Mouse (Mus musculus) thymus, postnatal 25 days (tissue): ENCODE results near the gene Plekha8.
A peak's percentile ranks its signal among the peaks of the same experiment; 100 is the strongest.

ENCODE experiments used
- DNase-seq: peaks from one replicate; pipeline ENCODE4 v3.0.0; 2022

The Plekha8 gene

DNA sequence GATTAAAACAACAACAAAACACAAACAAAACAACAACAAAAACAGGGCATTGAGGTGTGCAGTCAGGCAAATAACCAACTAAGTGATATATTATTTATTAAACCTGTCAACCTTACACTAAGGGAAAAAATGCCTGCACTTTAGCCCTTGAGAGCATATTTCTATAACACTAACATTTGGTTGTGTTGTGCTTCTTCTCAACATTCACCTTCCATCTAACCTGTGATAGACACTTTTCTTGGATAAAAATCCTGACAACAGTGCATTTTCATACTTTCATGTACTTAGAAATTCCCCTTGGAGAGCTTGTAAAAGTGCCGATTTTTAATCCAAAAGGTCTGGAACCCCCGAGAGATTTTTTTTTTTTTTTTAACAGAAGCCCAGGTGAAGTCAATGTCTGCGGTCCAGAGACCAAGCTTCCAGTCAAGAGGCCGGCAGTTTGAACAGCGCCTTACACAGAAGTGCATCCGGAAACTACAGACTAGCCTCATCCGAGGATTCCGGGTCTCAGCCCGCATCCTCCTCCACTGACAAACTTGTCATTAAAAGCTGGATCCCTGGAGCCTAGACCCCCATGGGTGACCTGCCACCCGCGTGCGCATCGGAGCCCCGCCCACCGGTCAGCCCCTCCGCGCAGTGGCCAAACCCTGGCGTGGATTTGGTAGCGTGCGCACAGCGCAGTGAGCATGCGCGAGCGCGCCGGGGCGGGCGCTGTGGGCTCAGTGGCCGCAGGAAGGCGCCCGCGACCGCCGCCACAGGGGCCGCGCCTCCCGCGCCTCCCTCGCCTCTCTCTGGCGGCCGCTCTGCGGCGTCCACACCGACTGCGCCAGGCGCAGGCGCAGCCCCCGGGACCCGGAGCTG is at the start of gene Plekha8:
Plekha8 (plus strand) TSS at position 643 of the 861 bp plus-strand sequence.
- DNase-seq = peak; percentile 84

DNA sequence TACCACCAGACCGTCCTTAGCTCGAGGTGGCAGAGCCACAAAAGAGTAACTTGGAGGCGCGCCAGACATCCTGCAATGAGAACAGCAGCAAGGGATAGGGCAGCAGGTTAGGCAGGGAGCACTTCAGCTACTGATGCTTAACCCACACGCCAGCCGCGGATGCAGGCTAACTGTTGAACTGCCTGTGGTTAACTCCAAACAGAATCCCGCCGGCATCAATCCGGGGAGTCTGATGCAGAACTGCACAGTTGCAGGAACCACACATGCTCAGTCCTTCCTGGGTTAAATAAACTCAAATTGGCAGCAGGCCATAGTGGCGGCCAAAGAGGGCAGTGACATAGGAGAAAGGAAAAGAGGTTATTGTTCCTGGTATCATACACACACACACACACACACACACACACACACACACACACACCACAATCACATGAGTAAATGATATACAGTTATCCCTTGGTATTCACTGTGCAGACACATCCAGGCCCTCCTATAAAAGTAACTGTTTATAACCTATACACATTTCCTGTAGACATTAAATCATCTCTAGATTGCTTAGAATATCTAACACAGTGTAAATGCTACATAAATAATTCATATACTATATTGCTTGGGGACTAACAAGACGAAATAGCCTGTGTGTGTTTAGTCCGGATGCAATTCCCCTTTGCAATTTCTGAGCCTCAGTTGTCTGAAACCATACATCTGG is 46.4 kb upstream of the Plekha8 start:
- no peak for DNase-seq

DNA sequence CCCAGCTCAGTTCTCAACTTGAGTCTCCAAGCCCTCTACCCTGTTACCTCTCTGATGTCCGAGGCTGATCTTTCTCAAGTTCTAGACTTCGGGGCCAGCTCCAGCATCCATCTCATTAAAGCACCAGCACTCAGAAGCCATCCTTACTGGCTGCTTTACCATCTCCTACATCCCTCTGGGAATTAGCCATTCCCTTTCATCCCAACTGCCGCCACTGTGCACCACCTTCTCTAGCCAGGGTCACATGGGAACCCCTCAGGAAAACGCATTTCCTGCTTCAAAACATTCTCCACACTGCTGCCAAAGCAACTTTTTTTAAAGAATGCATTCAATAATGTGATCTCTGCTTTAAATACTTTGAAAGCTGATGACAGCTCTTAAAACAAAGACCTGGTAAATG is 45.6 kb upstream of the Plekha8 start:
- DNase-seq = no peak

DNA sequence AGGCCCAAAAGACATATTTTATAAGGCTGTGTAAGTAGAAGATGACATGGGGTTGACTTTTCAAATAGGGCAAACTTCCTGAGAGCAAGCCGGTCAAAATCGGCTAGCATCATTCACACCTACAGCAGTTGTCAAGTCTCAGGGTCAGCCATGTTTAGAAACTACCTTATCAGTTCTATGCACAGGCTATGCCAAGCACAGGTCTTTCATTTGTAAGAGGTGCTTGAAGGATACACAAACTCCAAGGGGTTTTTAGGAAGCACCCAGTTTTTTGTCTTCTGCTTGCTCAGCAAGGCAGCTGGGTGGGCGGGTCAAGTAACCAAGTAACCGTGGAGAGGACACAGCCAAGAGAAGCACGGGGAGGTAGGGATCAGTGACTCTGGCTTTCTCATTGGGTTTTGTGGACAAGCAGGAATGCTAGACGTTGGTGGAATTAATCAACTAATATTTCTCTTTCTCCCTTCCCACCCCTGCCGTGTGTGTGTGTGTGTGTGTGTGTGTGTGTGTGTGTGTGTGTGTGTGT is 44.0 kb upstream of the Plekha8 start:
- no peak for DNase-seq

DNA sequence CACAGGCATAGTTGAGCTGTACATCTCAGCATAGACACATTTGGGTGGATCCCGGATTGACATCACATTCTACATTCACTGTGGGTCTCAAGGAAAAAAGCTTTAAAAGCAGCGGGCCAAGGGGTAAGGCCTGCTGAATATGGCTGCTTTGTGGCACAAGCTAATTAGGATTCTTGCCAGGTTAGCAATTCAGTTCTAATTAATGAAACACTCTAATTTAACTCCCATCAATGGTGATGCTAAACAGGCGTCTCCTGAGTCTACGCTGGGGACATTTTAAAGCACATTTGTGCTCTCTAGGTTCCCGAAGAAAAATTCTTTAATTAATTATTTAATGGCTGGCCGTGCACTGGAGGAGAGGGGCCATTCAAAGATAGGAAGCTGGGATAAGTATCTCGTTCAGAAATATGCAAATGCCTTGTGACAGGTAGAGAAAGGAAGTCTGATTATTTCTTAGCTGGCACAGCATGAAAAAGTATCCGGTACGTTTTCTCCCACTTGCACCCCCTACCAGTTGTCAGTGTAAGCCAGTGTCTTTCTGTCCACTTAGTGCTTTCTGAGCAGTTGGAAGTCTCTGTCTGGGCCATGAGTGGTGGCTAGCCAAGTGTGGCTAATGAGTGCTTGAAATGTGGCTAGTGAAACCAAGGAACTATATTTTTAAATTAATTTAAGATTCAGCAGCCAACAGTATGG is 42.0 kb upstream of the Plekha8 start:
- no peak for DNase-seq

DNA sequence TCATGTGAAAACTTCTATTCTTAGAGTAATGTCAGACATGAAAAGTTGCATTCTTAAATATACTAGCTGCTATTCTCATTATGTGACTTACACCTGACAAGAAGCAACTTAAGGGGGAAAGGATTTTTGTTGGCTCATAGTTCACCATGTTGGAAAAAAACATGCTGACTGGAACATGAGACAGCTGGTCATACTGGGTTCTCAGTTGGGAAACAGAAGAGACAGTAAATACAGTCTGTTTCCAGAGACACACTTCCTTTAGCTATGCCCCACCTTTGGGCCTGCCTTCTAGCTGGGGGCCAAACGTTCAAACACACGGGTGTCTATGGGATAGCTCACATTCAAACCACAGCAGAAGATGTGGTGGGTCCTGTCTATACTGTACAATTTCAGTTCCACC is 41.3 kb upstream of the Plekha8 start:
- no peak for DNase-seq

DNA sequence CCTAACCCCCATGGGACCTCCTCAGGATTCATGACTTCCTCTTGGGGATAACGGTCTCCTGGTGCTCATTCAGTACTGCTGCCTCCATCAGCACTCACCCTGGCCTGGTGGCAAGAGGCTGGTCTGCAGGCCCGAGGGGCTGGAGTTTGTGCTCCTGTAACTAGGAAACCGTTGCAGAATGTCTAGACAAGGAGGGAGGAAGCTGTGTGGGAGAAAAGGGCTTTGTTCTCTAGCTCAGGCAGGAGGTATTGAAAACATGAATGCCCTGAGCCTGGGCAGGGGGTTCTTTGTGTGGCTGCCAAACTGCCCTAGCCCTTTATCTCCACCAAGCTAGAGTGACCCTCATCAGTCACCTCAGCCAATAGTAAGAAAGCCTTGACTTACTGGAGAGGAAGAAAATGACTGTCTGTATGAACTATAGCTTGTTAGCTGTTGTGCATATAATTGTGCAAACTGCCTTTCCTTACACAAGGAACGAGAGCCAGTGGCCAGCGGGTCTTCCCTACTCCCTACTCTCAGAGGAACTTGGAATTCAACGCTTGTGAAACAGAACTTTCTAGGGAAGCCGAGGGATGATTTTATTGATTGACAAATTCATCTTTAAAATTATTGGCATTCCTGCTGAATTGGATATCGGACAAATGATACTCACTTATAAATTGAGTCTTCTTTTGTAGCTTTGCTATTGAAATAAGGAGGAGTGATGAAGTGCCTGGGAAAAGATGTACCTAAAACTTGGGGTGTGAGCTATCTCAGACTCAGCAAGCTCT is 40.4 kb upstream of the Plekha8 start:
- DNase-seq = no peak

DNA sequence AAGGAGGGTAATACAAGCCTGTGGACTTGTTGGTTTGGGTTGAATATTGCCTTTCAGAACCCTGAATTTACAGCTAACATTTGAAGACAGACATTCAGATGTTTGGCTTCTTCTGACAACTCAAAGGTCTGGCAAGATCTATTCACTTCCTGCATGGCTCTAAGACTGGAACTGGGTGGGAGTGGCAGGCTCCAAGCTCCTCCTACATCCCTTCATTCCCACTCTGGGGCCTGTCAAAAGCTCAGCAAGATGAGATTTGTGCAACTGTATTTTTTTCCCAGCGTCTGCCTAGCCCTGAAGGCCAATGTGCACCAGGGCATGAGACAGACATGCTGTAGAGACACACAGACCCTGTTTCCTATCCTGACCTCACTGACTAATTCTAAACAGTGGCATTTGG is 39.1 kb upstream of the Plekha8 start:
- no peak for DNase-seq

DNA sequence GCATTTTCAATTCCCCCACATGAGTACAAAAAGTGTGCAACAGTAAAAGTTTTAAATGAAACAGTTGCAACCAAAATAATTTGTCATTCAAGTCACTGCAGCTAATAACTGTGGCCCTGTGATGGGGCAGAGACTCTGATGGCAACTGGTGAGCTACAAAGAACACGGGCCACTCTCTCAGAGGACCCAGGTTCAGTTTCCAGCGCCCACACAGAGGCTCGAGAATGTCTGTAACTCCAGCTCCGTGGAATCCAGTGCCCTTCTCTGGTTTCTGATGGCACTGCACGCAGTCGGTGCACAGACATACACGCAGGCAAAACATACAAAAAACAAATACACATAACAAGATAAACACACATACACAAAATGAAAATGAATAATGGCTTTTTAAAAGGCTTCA is 37.2 kb upstream of the Plekha8 start:
- DNase-seq = no peak

DNA sequence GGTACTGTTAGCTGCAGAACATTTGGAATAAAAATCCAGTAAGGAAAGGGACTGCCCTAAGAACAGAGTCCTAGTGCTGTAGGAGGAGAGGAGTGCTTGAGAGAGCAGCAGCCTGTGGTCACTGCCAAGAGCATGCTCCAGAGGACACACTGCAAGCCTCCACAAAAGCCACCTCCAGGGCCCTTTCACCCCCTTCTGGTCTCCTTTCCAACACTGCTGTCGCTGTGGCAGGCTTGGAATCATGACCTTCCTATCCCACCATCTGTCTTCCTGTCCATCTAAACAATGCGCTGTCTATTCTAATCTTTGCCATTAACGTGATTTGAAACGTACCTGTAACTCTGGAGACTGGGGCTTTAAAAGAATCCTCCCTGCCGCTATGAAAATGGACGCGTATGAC is 36.4 kb upstream of the Plekha8 start:
- no peak for DNase-seq

DNA sequence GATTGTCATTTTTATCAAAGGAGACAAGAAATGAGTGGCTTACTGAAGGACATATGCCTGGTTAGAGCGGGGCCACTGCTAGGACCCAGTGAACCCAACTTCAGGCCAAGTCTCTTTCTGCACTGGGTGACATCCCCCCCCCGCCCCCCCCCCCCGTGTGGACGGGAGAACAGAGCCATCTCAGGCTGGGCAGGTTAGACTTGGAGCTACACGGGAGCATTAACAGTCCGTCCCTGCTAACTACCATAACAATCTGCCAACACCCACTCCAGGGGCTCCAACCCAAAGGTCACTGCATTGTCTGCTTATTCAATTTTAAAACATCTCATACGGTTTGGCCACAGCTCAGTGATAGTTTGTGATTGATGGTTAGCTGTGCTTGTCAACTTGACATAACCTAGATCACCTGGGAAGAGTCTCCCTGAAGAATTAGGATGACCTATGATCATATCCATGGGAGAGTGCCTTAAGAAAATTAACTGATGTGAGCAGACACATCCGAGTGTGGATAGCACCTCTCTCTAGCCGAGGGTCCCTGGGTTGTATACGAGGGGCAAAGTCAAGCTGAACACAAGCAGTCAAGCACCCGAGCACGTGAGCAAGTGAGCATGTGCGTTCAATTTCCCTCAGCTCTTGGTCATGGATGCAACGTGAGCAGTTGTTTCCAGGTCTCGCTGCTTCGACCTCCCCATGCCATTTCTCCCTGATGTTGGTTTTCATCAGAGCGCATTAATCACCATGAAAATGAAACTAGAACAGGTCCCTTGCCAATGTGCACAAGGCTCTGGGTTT is 32.7 kb upstream of the Plekha8 start:
- DNase-seq = no peak

DNA sequence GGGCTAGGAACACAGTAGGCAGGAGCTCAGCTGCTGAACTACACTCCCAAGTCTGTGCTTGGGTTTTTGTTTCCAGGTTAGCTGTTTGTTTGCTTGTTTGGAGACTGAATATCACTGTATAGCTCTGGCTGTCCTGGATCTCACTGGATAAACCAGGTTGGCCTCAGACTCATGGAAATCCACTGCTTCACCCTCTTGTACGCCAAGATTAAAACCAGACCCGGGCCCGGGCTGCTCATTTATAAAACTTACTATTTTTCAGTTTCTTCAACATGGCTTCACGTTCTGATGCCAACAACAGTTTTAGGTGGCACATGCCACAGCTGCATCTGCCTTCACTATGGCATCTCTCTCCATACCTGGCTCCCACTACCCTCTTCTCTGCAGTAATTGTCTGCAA is 31.4 kb upstream of the Plekha8 start:
- no peak for DNase-seq

DNA sequence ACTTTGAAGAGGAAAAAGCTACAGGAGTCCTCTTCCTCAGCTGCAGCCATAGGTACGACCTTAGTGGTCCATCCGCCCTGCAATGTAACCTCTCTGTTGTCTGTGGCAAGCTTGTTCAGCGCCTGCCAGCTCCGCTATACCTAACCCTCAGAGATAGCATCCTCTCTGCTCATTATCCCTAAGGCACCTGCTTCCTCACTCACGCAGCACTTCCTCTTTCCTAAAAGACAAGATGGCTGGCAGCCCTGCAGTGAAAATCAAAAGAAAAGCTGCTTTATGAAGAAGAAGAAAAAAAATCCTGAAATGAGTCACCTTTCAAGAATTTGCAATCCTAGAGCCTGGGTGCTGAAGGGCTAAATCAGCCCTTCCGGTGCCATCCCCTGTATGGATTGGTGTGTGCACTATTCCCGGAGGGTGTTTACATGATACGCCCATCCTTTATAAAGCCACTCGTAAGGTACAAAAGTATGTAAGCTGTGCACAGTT is 30.4 kb upstream of the Plekha8 start:
- DNase-seq = no peak

DNA sequence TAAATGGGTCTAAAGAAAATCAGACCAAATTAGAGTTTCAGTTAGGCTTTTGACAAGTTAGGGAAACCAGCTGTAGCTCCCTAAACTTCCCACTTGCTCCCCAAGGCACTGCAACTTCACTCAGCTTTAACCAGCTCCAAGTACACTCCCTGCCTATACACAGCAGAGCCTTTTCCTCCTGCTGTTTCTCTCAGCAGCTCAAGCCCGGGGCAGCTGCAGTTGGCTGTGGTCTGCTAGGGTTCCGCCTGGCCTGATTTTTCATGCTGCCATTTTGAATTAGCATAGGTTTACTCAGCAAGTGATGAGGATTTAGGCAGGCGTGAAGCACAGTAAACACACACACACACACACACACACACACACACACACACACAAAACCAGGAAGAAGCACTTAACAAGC is 29.9 kb upstream of the Plekha8 start:
- DNase-seq = no peak

DNA sequence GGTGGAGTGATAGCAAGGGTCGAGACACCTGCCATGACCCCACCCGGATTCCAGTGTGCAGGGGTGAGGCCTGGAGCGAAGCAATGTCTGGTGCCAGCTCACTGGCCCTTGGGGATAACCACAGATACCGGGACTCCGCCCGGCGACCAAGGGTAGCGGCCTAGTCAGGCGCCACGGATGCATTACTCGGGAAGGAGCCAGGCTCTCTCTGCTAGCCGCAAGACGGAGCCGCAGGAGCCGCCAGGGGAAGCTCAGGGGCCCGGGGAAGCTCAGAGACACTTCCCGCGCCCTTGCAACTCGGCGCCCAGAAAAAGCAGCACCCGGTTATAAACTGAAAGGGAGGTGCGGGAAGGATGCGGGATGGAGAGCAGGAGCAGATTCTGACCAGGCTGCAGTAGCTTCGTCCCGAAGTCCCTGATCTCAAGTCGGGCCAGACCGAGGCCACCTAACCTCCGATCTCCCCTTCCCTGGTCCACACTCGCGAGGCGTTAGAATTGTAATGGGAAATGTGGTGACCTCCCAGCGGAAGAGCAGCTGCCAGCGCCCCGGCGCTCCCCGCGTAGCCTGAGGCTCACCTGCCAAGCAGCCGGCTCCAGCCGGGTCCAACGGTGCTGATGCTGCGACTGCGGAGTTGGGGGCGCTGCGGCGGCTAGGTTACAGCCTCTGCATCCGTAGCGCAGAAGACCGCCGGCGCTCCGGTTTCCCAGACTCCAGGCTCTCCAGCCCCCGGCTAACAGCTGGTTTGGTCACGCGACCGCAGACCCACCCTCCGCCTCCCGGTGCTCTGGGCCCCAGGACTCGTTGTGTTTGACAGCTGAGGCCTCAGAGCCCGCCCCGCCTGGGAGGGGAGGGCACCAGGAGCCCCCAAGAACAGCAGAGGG is 29.0 kb upstream of the Plekha8 start, which contains the start of gene Scrn1:
Scrn1 (minus strand) TSS at position 825 of the 881 bp plus-strand sequence.
- peak; percentile 36 for DNase-seq

DNA sequence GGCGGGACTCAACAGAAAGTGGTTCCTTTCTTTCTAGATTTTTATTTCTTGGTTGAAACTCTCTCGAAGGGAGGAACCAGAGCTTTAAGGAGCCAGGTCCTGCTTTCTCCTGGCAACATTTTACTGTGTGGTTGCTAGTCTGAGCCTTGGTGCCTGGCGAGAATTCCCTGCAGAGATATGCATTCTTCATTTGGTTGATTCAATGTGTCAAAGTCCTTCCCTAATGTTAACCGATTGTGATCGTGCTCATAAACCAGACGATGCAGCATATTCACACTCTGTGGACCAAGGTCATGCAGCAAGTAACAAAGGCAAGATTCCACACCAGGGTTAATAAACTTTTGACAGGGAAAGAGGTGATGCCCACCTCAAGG is 28.4 kb upstream of the Plekha8 start:
- DNase-seq = no peak

DNA sequence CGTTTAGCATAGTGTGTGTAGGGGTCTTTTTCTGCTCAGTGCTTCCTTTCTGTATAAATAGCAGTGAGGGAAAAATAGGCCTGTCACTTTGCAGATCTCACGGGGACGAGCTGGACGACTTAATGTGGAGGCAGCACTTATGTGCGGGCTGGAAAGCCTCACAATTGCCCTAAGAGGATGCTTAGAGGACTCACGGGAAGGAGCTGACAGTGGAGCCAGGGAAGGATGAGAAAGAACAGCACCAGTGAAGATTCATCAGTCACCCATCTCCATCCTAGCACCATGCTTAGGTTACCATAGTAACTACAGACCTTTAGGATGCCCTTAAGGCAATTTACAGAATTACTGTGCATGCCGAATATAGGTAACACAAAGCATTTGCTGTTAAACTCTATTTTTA is 25.1 kb upstream of the Plekha8 start:
- DNase-seq = no peak

DNA sequence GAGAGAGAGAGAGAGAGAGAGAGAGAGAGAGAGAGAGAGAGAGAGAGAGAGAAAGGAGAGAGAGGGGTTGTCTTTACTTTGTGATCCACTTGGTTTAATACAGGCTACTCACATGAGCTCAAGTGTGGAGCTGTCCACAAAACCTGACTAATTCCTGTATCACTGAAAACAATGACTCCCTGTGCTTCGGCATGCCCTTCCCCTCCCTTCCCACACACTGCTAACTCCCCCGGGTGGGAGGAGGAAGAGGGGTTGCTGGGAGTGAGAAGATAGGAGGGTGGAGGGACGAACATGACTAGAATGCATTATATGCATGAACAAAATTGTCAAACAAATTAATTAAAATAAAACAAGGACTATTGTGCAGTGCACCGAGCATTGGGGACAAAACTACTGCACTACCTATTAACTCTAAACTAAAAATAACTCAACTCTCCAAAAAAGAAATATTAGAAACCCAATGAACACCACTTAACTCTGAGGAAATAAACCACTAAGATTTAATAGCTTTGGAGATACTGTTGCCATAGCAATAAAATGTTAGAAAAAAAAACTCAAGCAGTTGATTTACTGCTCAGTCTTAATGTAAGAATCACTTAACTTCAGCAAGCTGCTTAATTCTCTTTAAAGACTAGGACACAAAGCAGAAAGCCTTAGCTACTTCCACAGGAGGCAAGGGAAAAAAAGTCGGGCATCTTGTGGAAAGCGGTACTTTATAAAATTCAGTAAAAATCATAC is 21.5 kb upstream of the Plekha8 start:
- DNase-seq = no peak

DNA sequence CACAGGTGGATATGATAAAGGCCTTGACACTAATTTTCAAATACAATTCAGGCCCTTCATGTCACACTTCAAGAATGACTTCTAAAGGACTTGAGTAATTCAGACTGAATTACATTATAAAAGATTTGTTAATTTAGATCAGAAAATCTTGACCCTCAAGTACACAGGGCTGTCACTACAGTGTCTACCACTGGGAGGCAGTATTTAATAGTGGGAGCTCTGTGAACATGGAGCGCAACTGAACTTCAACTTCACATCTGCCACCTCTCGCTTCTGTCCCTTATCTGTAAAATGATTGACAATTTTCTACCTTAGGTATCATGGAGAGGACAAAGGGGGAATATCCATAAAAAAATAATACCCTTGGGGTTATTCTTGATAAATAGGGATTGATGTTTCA is 8.7 kb upstream of the Plekha8 start:
- peak; percentile 50 for DNase-seq

DNA sequence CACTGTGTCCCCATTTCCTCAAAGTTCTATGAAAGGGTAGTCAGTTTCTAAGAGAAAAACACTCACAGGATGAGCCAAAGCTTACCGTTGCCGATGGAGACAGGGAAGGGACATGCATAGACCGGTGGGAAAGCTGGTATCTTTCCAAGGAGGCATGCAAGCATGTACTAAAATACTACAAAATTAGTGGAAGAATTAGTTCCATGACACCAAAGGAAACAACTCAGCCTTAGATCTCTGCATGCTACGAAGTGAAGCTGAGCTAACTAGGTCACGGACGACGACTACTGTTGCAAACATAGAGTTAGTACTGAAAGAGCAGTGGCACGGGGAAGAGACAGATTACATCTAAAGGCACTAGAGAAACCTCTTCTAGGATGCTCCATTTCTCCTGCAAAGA is 8.0 kb upstream of the Plekha8 start:
- DNase-seq = no peak
